In the genomic region with DNA sequence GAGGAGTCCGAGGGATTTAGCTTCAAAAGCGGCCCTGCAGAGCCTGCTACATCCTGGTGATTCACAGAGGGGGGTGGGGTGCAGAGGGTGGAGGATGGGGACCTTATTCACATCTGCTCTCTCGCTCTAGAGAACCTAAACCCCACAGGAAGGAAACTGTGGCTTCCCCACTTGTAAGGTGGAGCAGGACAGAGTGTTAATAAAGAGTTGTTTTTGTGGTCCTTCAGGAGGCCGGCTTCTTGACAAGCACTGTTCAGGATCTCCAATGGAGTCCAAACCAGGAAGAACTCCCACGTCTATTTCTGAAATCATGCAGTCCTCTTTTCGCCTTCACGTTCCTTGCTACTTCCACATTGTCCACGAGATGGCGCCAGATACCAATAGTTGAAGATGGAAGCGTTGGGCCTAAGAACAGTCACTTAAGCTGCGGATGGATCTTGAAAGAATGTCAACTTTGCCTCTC, we compare ENCODE assay signal across 8 mouse cellular contexts. TPM values are rescaled to one million over a fixed set of nuclear protein-coding genes. Genes with fewer than 3 reads are reported as not detected.
DNase-seq lines count a peak whose midpoint lies in the region; ATAC-seq and TF ChIP-seq lines count a peak whose summit lies in the region.

No protein-coding gene starts in this region.

- H3K4me1 ChIP-seq in embryonic fibroblast, embryonic 13.5 days (ENCODE audit: control insufficient read depth, insufficient read depth, low read length) = no peaks in the 10 kb centered on the region; the same call in 1 of the 2 replicates
- peaks cover 12% of the 10 kb centered on the region for H3K4me1 ChIP-seq in heart, embryonic 13.5 days
- H3K4me1 ChIP-seq in liver, embryonic 14.5 days (replicated peaks; ENCODE audit: control insufficient read depth in 2 of 2, insufficient read depth in 2 of 2, low read length in 1 of 2) = peaks cover 0 to 2% of the 10 kb centered on the region in 2 experiments; a peak in 1 of 4 replicates
- H3K4me1 ChIP-seq in neural tube, embryonic 14.5 days (ENCODE audit: control insufficient read depth, insufficient read depth, low read length) = no peaks in the 10 kb centered on the region

- 0 out of 2 replicates have a peak overlapping the region, but pooled peaks have one; percentile 56 for H3K9ac ChIP-seq in heart, embryonic 13.5 days
- H3K9ac ChIP-seq in liver, embryonic 14.5 days (replicated peaks) = no peak overlapping the region
- H3K9ac ChIP-seq in neural tube, embryonic 14.5 days (replicated peaks; ENCODE audit: low read depth, low read length) = no peak overlapping the region

- H3K27me3 ChIP-seq in heart, embryonic 13.5 days (replicated peaks) = peaks cover 27% of the 10 kb centered on the region
- H3K27me3 ChIP-seq in liver, embryonic 14.5 days (ENCODE audit: control insufficient read depth, insufficient read depth, low read length) = no peaks in the 10 kb centered on the region
- H3K27me3 ChIP-seq in neural tube, embryonic 14.5 days (ENCODE audit: control insufficient read depth, insufficient read depth, low read length) = no peaks in the 10 kb centered on the region

- H3K27ac ChIP-seq in embryonic fibroblast, embryonic 13.5 days (ENCODE audit: insufficient read depth, low read length) = no peak overlapping the region
- no peak overlapping the region for H3K27ac ChIP-seq in heart, embryonic 13.5 days (replicated peaks)
- H3K27ac ChIP-seq in liver, embryonic 14.5 days = no peak overlapping the region
- no peak overlapping the region for H3K27ac ChIP-seq in neural tube, embryonic 14.5 days (ENCODE audit: low read depth, low read length)

- 5% methylated on average over 11 of the region's 11 CpGs for WGBS in heart, embryonic 13.5 days
- 4% methylated on average over 11 of the region's 11 CpGs for WGBS in liver, embryonic 14.5 days (ENCODE audit: insufficient replicate concordance)
- 11% methylated on average over 11 of the region's 11 CpGs for WGBS in neural tube, embryonic 14.5 days

- DNase-seq in CD4-positive helper T cell, adult 2 months (ENCODE audit: low read depth, low spot score) = peak; percentile 89
- DNase-seq in brain, adult 2 months (ENCODE audit: low read depth, low spot score) = peak; percentile 94
- peak; percentile 73 for DNase-seq in kidney, postnatal 14 days
- DNase-seq in liver, embryonic 14.5 days (ENCODE audit: low read depth in 3 of 3, low spot score in 3 of 3) = peak; percentile 48 to 58 (median 51)
- peak; percentile 92 for DNase-seq in testis, postnatal 10 days (ENCODE audit: low spot score)

- no peak for TF ChIP-seq POLR2A in embryonic fibroblast, embryonic 13.5 days (IDR thresholded peaks at IDR 0.05; ENCODE audit: low read depth, low read length)

- peak overlapping the region; percentile 49 for H3K4me2 ChIP-seq in heart, embryonic 13.5 days
- no peak overlapping the region for H3K4me2 ChIP-seq in liver, embryonic 14.5 days (ENCODE audit: low read depth)
- no peak overlapping the region for H3K4me2 ChIP-seq in neural tube, embryonic 14.5 days (ENCODE audit: low read depth, low read length)

- ATAC-seq in heart, embryonic 13.5 days (ENCODE audit: extremely low read depth, insufficient number of reproducible peaks, low FRiP score, low TSS enrichment) = no peak
- ATAC-seq in liver, embryonic 14.5 days (ENCODE audit: insufficient read depth) = no peak
- ATAC-seq in neural tube, embryonic 14.5 days (ENCODE audit: low read depth) = peak; percentile 54

- peak; percentile 79; the same call in 1 of the 2 replicates for TF ChIP-seq CTCF in embryonic fibroblast, embryonic 13.5 days (IDR thresholded peaks at IDR 0.05; ENCODE audit: borderline replicate concordance, insufficient read depth, low read length)
- TF ChIP-seq CTCF in liver, embryonic 14.5 days (IDR thresholded peaks at IDR 0.05; ENCODE audit: low read depth) = peak; percentile 88

- no peaks in the 10 kb centered on the region for H3K9me3 ChIP-seq in heart, embryonic 13.5 days
- H3K9me3 ChIP-seq in liver, embryonic 14.5 days (ENCODE audit: control insufficient read depth, low read length) = no peaks in the 10 kb centered on the region
- no peaks in the 10 kb centered on the region for H3K9me3 ChIP-seq in neural tube, embryonic 14.5 days (ENCODE audit: control insufficient read depth, low read length)

- no peak overlapping the region for H3K4me3 ChIP-seq in embryonic fibroblast, embryonic 13.5 days (ENCODE audit: insufficient read depth, low read length)
- no peak overlapping the region for H3K4me3 ChIP-seq in heart, embryonic 13.5 days
- H3K4me3 ChIP-seq in liver, embryonic 14.5 days (ENCODE audit: insufficient read depth in 1 of 2, low read depth in 2 of 2, low read length in 2 of 2) = no peak overlapping the region
- H3K4me3 ChIP-seq in neural tube, embryonic 14.5 days (ENCODE audit: low read depth, low read length) = no peak overlapping the region

- no peaks in the 10 kb centered on the region for H3K36me3 ChIP-seq in heart, embryonic 13.5 days
- H3K36me3 ChIP-seq in liver, embryonic 14.5 days (replicated peaks; ENCODE audit: control insufficient read depth, insufficient read depth, low read depth) = no peaks in the 10 kb centered on the region
- H3K36me3 ChIP-seq in neural tube, embryonic 14.5 days (ENCODE audit: control insufficient read depth, insufficient read depth, low read length) = no peaks in the 10 kb centered on the region

- TF ChIP-seq EP300 in liver, embryonic 14.5 days (IDR thresholded peaks at IDR 0.05; ENCODE audit: low read depth) = no peak

RNA-seq across cellular contexts. Expression of a gene that starts 3.0 kb away (rescaled TPM):
- not detected in 2 replicates for polyA plus RNA-seq in embryonic fibroblast, embryonic 13.5 days (2011; ENCODE audit: insufficient read length, low read depth, missing spikeins)
- polyA plus RNA-seq in heart, embryonic 13.5 days (2015; fragmentation: Nextera tagmentation; extraction: Ambion mirVana) = not detected in 2 replicates
- not detected in 2 replicates for polyA plus RNA-seq in liver, embryonic 14.5 days (2012; rRNA removed)
- polyA plus RNA-seq in liver, embryonic 14.5 days (2014; fragmentation: Nextera tagmentation; extraction: Ambion mirVana) = 0.10 TPM in 1 of 2 replicates, not detected in the other
- not detected in 2 replicates for polyA plus RNA-seq in neural tube, embryonic 14.5 days (2014; fragmentation: Nextera tagmentation; extraction: Ambion mirVana)

RNA-seq across cellular contexts. Expression of a gene that starts 6.1 kb away (rescaled TPM):
- polyA plus RNA-seq in embryonic fibroblast, embryonic 13.5 days (2011; ENCODE audit: insufficient read length, low read depth, missing spikeins) = not detected in 2 replicates
- polyA plus RNA-seq in heart, embryonic 13.5 days (2015; fragmentation: Nextera tagmentation; extraction: Ambion mirVana) = not detected in 2 replicates
- polyA plus RNA-seq in liver, embryonic 14.5 days (2012; rRNA removed) = 0.01 and 0.03 TPM in 2 replicates
- polyA plus RNA-seq in liver, embryonic 14.5 days (2014; fragmentation: Nextera tagmentation; extraction: Ambion mirVana) = not detected in 2 replicates
- 0.08 and 0.14 TPM in 2 replicates for polyA plus RNA-seq in neural tube, embryonic 14.5 days (2014; fragmentation: Nextera tagmentation; extraction: Ambion mirVana)

RNA-seq across cellular contexts. Expression of a gene that starts 11.8 kb away (rescaled TPM):
- not detected in 2 replicates for polyA plus RNA-seq in embryonic fibroblast, embryonic 13.5 days (2011; ENCODE audit: insufficient read length, low read depth, missing spikeins)
- polyA plus RNA-seq in heart, embryonic 13.5 days (2015; fragmentation: Nextera tagmentation; extraction: Ambion mirVana) = 1.0 and 7.4 TPM in 2 replicates
- 0.05 and 0.08 TPM in 2 replicates for polyA plus RNA-seq in liver, embryonic 14.5 days (2012; rRNA removed)
- polyA plus RNA-seq in liver, embryonic 14.5 days (2014; fragmentation: Nextera tagmentation; extraction: Ambion mirVana) = 0.20 TPM in 1 of 2 replicates, not detected in the other
- polyA plus RNA-seq in neural tube, embryonic 14.5 days (2014; fragmentation: Nextera tagmentation; extraction: Ambion mirVana) = 0.39 and 0.86 TPM in 2 replicates

RNA-seq across cellular contexts. Expression of a gene that starts 45.3 kb away (rescaled TPM):
- 72.9 and 84.2 TPM in 2 replicates for polyA plus RNA-seq in embryonic fibroblast, embryonic 13.5 days (2011; ENCODE audit: insufficient read length, low read depth, missing spikeins)
- 149 and 173 TPM in 2 replicates for polyA plus RNA-seq in heart, embryonic 13.5 days (2015; fragmentation: Nextera tagmentation; extraction: Ambion mirVana)
- 41.3 and 44.7 TPM in 2 replicates for polyA plus RNA-seq in liver, embryonic 14.5 days (2012; rRNA removed)
- polyA plus RNA-seq in liver, embryonic 14.5 days (2014; fragmentation: Nextera tagmentation; extraction: Ambion mirVana) = 108 and 109 TPM in 2 replicates
- 200 and 204 TPM in 2 replicates for polyA plus RNA-seq in neural tube, embryonic 14.5 days (2014; fragmentation: Nextera tagmentation; extraction: Ambion mirVana)

RNA-seq across cellular contexts. Expression of a gene that starts 50.5 kb away (rescaled TPM):
- not detected in 2 replicates for polyA plus RNA-seq in embryonic fibroblast, embryonic 13.5 days (2011; ENCODE audit: insufficient read length, low read depth, missing spikeins)
- polyA plus RNA-seq in heart, embryonic 13.5 days (2015; fragmentation: Nextera tagmentation; extraction: Ambion mirVana) = not detected in 2 replicates
- polyA plus RNA-seq in liver, embryonic 14.5 days (2012; rRNA removed) = not detected in 2 replicates
- polyA plus RNA-seq in liver, embryonic 14.5 days (2014; fragmentation: Nextera tagmentation; extraction: Ambion mirVana) = not detected in 2 replicates
- polyA plus RNA-seq in neural tube, embryonic 14.5 days (2014; fragmentation: Nextera tagmentation; extraction: Ambion mirVana) = not detected in 2 replicates
